Mouse (Mus musculus): Measurements from ENCODE around the gene Ifi211. TPM values are rescaled to one million over a fixed set of nuclear protein-coding genes. Genes with fewer than 3 reads are reported as not detected.
"Not testable (repeated sequence)": the region's sequence is repeated elsewhere in the genome, so short reads cannot be mapped to it uniquely, and the experiment has no call there.

Ifi211 gene
- total and polyA plus RNA-seq, 2 experiments from 2014 or later = 0.63 TPM; not detected in 1

DNA sequence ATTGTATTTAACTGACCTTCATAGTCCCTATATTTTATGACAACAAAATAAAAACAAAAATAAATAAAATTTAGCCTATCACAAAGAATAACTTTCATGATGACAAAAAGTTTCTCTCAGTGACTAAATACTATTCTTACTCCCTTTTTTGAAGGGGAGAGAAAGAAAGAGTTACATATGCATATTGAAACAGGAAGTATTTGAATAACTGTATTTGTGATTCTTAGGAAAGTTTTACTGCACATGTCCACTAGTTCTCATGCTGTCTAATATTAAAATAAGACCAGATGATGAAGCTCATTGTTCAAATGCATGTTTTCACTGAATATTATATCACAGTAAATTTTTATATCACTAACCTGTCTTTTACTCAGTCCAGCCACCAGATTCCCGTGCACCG lies 28.7 kb upstream of the Ifi211 start:
- 97% methylated on average over 2 of the region's 2 CpGs for WGBS
- not testable (repeated sequence) for H3K9me3 ChIP-seq (ENCODE audit: low read length); DNase-seq (ENCODE audit: low spot score); H3K27ac ChIP-seq; H3K4me2 ChIP-seq (ENCODE audit: low read depth, low read length); H3K4me3 ChIP-seq (ENCODE audit: low read length); H3K4me1 ChIP-seq (ENCODE audit: insufficient read depth, low read length); H3K27me3 ChIP-seq (ENCODE audit: insufficient read depth, low read length); ATAC-seq; H3K9ac ChIP-seq (replicated peaks; ENCODE audit: low read length); H3K36me3 ChIP-seq (ENCODE audit: insufficient read depth, low read length)

- not testable (repeated sequence) for H3K36me3 ChIP-seq (ENCODE audit: insufficient read depth, low read length); H3K9ac ChIP-seq (replicated peaks; ENCODE audit: low read length); H3K27me3 ChIP-seq (ENCODE audit: insufficient read depth, low read length); ATAC-seq; H3K4me1 ChIP-seq (ENCODE audit: insufficient read depth, low read length); DNase-seq (ENCODE audit: low spot score); H3K27ac ChIP-seq; H3K4me3 ChIP-seq (ENCODE audit: low read length); H3K9me3 ChIP-seq (ENCODE audit: low read length); H3K4me2 ChIP-seq (ENCODE audit: low read depth, low read length)
- 74% methylated on average over 2 of the region's 3 CpGs for WGBS
Observed at GRCm38 (mm10) chr1:173919279-173919678, 6.4 kb upstream of the Ifi211 start.

DNA sequence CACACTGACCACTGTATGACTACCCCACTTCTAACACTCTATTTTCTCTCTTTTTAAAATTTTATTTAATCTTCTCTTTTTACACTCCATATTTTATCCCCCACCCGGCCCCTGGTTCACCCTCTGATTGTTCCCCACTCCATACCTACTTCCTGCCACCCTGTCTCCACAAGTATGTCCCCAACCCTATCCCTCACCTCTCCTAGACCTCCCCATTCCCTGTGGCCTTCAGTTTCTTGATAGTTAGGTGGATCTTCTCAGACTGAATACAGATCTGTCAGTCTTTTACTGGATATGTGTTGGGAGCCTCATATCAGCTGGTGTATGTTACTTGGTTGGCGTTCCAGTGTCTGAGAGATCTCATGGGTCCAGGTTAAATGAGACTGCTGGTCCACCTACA lies 1.7 kb upstream of the Ifi211 start:
- no peak for TF ChIP-seq CTCF (IDR thresholded peaks at IDR 0.05; ENCODE audit: low read depth)
- no peak for ATAC-seq

GRCm38 (mm10) chr1:173913256-173913791 lies 478 bp upstream of the Ifi211 start:
- not testable (repeated sequence) for DNase-seq (ENCODE audit: low spot score); H3K9ac ChIP-seq (replicated peaks; ENCODE audit: low read length)

More for the DNA sequence above, 1.7 kb upstream of the Ifi211 start:
- WGBS = 82% methylated on average over 2 of the region's 2 CpGs
- Histone ChIP-seq H3K4me3 (ENCODE audit: low read length) (no peak overlapping the region), H3K36me3 (ENCODE audit: insufficient read depth, low read length) (no peaks in the 10 kb centered on the region), H3K27me3 (ENCODE audit: insufficient read depth, low read length) (no peaks in the 10 kb centered on the region), H3K4me2 (ENCODE audit: low read depth, low read length) (no peak overlapping the region), H3K27ac (no peak overlapping the region), H3K4me1 (ENCODE audit: insufficient read depth, low read length) (no peaks in the 10 kb centered on the region), H3K9ac (replicated peaks; ENCODE audit: low read length) (no peak overlapping the region), H3K9me3 (ENCODE audit: low read length) (no peaks in the 10 kb centered on the region)
- DNase-seq (ENCODE audit: low spot score) = no peak

GRCm38 (mm10) chr1:173911808-173912464 lies 910 bp downstream of the Ifi211 start:
- Histone ChIP-seq H3K9me3 (ENCODE audit: low read length) (no peaks in the 10 kb centered on the region), H3K27me3 (ENCODE audit: insufficient read depth, low read length) (no peaks in the 10 kb centered on the region), H3K9ac (replicated peaks; ENCODE audit: low read length) (no peak overlapping the region), H3K4me3 (ENCODE audit: low read length) (no peak overlapping the region), H3K27ac (no peak overlapping the region), H3K4me2 (ENCODE audit: low read depth, low read length) (no peak overlapping the region), H3K4me1 (ENCODE audit: insufficient read depth, low read length) (no peaks in the 10 kb centered on the region), H3K36me3 (ENCODE audit: insufficient read depth, low read length) (no peaks in the 10 kb centered on the region)
- no peak for TF ChIP-seq CTCF (IDR thresholded peaks at IDR 0.05; ENCODE audit: low read depth)
- DNase-seq (ENCODE audit: low spot score) = no peak
- ATAC-seq = no peak
- WGBS = 93% methylated on average over 2 of the region's 2 CpGs

More at GRCm38 (mm10) chr1:173913256-173913791, 478 bp upstream of the Ifi211 start:
- not testable (repeated sequence) for H3K4me1 ChIP-seq (ENCODE audit: insufficient read depth, low read length); ATAC-seq; H3K36me3 ChIP-seq (ENCODE audit: insufficient read depth, low read length); H3K9me3 ChIP-seq (ENCODE audit: low read length); H3K27ac ChIP-seq; H3K27me3 ChIP-seq (ENCODE audit: insufficient read depth, low read length); H3K4me3 ChIP-seq (ENCODE audit: low read length); H3K4me2 ChIP-seq (ENCODE audit: low read depth, low read length)

- not testable (repeated sequence) for H3K36me3 ChIP-seq (ENCODE audit: insufficient read depth, low read length); H3K4me3 ChIP-seq (ENCODE audit: low read length); H3K4me2 ChIP-seq (ENCODE audit: low read depth, low read length); H3K27me3 ChIP-seq (ENCODE audit: insufficient read depth, low read length); H3K9me3 ChIP-seq (ENCODE audit: low read length); H3K27ac ChIP-seq; H3K4me1 ChIP-seq (ENCODE audit: insufficient read depth, low read length); DNase-seq (ENCODE audit: low spot score); ATAC-seq; H3K9ac ChIP-seq (replicated peaks; ENCODE audit: low read length)
Observed at GRCm38 (mm10) chr1:173908390-173908789, 4.5 kb downstream of the Ifi211 start.

GRCm38 (mm10) chr1:173905885-173906284 lies 7.0 kb downstream of the Ifi211 start:
- H3K27me3 ChIP-seq (ENCODE audit: insufficient read depth, low read length); H3K36me3 ChIP-seq (ENCODE audit: insufficient read depth, low read length); H3K4me1 ChIP-seq (ENCODE audit: insufficient read depth, low read length); H3K9ac ChIP-seq (replicated peaks; ENCODE audit: low read length); H3K4me3 ChIP-seq (ENCODE audit: low read length); DNase-seq (ENCODE audit: low spot score); ATAC-seq; H3K9me3 ChIP-seq (ENCODE audit: low read length); H3K27ac ChIP-seq; H3K4me2 ChIP-seq (ENCODE audit: low read depth, low read length): not testable (repeated sequence)
- WGBS = 90% methylated on average over 3 of the region's 4 CpGs

- ATAC-seq; H3K4me1 ChIP-seq (ENCODE audit: insufficient read depth, low read length); DNase-seq (ENCODE audit: low spot score): not testable (repeated sequence)
Observed at GRCm38 (mm10) chr1:173889741-173890140, 23.1 kb downstream of the Ifi211 start.

DNA sequence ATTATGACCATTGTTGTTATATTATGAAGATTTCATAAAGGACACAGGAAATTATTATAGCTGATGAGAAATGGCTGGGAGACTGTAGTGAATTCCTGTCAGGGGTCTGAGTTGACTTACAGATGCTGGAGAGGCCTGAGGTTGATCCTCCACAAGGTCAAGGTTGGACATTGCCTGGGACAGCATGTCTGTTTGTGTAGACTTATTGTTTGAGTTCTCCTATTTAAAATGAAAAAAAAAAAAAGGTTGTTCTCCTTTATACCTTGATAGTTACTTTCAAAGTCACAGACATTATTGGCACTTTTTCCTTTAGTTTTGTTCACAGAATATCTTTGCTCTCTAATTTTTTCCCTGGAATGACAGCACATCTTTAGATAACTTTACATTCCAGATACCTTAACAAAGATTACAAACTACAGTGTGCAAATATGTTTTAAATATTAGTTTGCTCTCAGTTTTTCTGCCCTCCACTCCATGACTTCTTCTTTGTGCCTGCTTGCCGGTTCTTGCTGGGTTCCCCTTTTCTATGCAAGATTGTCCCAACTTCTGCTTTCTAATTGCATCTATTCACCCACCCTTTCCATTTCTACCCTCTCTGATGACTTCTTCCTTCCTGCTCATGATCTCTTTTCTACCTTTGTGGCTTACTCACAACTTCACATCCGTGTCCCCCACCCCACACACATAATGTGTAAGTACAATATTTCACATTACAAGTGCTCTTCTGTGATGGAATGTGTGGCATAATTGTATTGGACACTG lies 25.6 kb downstream of the Ifi211 start:
- WGBS = no CpG with 5 or more reads among the region's 2 CpGs
- H3K4me1 ChIP-seq (ENCODE audit: insufficient read depth, low read length); H3K9ac ChIP-seq (replicated peaks; ENCODE audit: low read length); H3K4me2 ChIP-seq (ENCODE audit: low read depth, low read length); H3K27ac ChIP-seq; DNase-seq (ENCODE audit: low spot score); H3K9me3 ChIP-seq (ENCODE audit: low read length); ATAC-seq; H3K36me3 ChIP-seq (ENCODE audit: insufficient read depth, low read length); H3K4me3 ChIP-seq (ENCODE audit: low read length); H3K27me3 ChIP-seq (ENCODE audit: insufficient read depth, low read length): not testable (repeated sequence)

More at GRCm38 (mm10) chr1:173889741-173890140, 23.1 kb downstream of the Ifi211 start:
- not testable (repeated sequence) for H3K36me3 ChIP-seq (ENCODE audit: insufficient read depth, low read length); H3K9me3 ChIP-seq (ENCODE audit: low read length); H3K27me3 ChIP-seq (ENCODE audit: insufficient read depth, low read length); H3K27ac ChIP-seq; H3K4me3 ChIP-seq (ENCODE audit: low read length); H3K4me2 ChIP-seq (ENCODE audit: low read depth, low read length); H3K9ac ChIP-seq (replicated peaks; ENCODE audit: low read length)
